Mouse (Mus musculus): ENCODE measurements at regions not wholly inside any gene's neighbourhood (a gene's known extent, or its start where the extent isn't known, plus 50 kb on each side); places are given as distances from the start of the nearest gene placed in this dataset.

GRCm38 (mm10) chr10:106058050-106058449 lies 216.9 kb upstream of the Mettl25 start:
- no peak for DNase-seq (ENCODE audit: low read depth, low spot score)

GRCm38 (mm10) chr10:106038497-106038896 lies 197.3 kb upstream of the Mettl25 start:
- DNase-seq (ENCODE audit: low read depth, low spot score), result no peak

- no peak for DNase-seq (ENCODE audit: low read depth, low spot score)
Measured at GRCm38 (mm10) chr10:106038033-106038432, 196.9 kb upstream of the Mettl25 start.

- DNase-seq (ENCODE audit: low read depth, low spot score), result no peak
Measured at GRCm38 (mm10) chr10:106033416-106033815, 192.2 kb upstream of the Mettl25 start.

- DNase-seq (ENCODE audit: low read depth, low spot score), result no peak
Measured at GRCm38 (mm10) chr10:106024648-106025047, 183.5 kb upstream of the Mettl25 start.

GRCm38 (mm10) chr10:106023639-106024215 lies 182.5 kb upstream of the Mettl25 start:
- DNase-seq (ENCODE audit: low read depth, low spot score), result no peak

- no peak for DNase-seq (ENCODE audit: low read depth, low spot score)
Measured at GRCm38 (mm10) chr10:106015965-106016364, 174.8 kb upstream of the Mettl25 start.

GRCm38 (mm10) chr10:106015436-106015835 lies 174.3 kb upstream of the Mettl25 start:
- no peak for DNase-seq (ENCODE audit: low read depth, low spot score)

GRCm38 (mm10) chr10:106010131-106010530 lies 169.0 kb upstream of the Mettl25 start:
- DNase-seq (ENCODE audit: low read depth, low spot score), result no peak

- peak; percentile 41 for DNase-seq (ENCODE audit: low read depth, low spot score)
Measured at GRCm38 (mm10) chr10:106007331-106007730, 166.2 kb upstream of the Mettl25 start.

- DNase-seq (ENCODE audit: low read depth, low spot score), result no peak
Measured at GRCm38 (mm10) chr10:106006861-106007260, 165.7 kb upstream of the Mettl25 start.

- DNase-seq (ENCODE audit: low read depth, low spot score), result peak; percentile 97
Measured at GRCm38 (mm10) chr10:106006061-106006460, 164.9 kb upstream of the Mettl25 start.

GRCm38 (mm10) chr10:105957468-105957867 lies 116.3 kb upstream of the Mettl25 start:
- no peak for DNase-seq (ENCODE audit: low read depth, low spot score)

- DNase-seq (ENCODE audit: low read depth, low spot score), result no peak
Measured at GRCm38 (mm10) chr10:105933309-105933708, 92.1 kb upstream of the Mettl25 start.

- DNase-seq (ENCODE audit: low read depth, low spot score), result no peak
Measured at GRCm38 (mm10) chr10:105932786-105933185, 91.6 kb upstream of the Mettl25 start.

GRCm38 (mm10) chr10:105927596-105927995 lies 86.4 kb upstream of the Mettl25 start:
- DNase-seq (ENCODE audit: low read depth, low spot score), result no peak

GRCm38 (mm10) chr10:105926912-105927238 lies 85.7 kb upstream of the Mettl25 start:
- DNase-seq (ENCODE audit: low read depth, low spot score), result no peak

GRCm38 (mm10) chr10:105926229-105926911 lies 85.2 kb upstream of the Mettl25 start:
- no peak for DNase-seq (ENCODE audit: low read depth, low spot score)

GRCm38 (mm10) chr10:105899677-105900076 lies 58.5 kb upstream of the Mettl25 start:
- no peak for DNase-seq (ENCODE audit: low read depth, low spot score)

- DNase-seq (ENCODE audit: low read depth, low spot score), result no peak
Measured at GRCm38 (mm10) chr10:105899225-105899624, 58.0 kb upstream of the Mettl25 start.
